Mouse (Mus musculus): Measurements from ENCODE around the gene Gm28308. TPM values are rescaled to one million over a fixed set of nuclear protein-coding genes. Genes with fewer than 3 reads are reported as not detected.

Gm28308 gene
- not detected in 2 replicates for polyA plus RNA-seq (2012; rRNA removed)

DNA sequence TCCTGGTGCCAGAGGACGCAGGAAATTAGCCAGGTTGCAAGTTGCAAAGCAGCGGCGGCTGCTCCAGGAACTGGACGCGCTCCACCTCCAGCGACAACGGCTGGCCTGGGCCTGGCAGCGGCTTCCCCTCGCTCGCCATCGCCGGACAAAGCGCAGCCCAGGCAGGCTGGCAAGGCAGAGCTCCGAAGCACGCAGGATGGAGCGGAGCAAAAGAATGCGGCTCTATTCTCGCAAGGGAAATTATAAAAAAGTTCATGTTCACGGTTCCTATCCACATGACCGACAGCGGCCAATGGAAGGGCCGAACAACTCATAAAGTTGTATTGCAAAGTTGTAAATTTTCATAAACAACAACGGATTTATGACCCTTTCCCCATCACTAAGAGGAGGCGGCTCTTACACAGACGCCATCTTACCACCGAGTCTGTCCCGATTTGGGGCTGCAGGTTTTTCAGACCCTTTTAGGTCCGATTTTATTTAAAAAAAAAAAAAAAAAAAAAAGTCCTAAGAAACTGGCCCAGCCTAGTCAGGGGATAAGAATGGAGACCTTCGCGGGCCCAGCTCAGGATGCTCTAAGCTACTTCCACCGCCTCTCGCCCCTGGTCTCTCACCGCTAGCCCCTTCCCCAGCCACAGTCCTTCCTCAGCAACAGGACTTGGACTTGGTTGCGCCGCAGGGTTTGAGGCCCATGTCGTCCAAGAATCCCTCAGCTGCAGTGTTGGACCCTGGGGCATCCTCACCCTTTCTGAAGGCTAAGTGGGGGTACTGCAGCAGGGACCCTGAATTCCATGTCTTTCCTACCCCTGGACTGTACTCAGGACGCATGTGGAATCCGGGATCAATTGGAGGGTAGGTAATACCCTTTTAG, at the start of gene Gm28308, which contains the start of gene Hoxa3:
Gm28308 (minus strand) TSS at position 221 of the 868 bp plus-strand sequence.
Hoxa3 (minus strand) TSS at position 218 of the 868 bp plus-strand sequence.
- Histone ChIP-seq H3K36me3 (ENCODE audit: control insufficient read depth, insufficient read depth, low read length) (no peaks in the 10 kb centered on the region), H3K4me3 (ENCODE audit: extremely low read depth, insufficient read depth, insufficient read length) (peak within 1 kb of the TSS; percentile 54), H3K27ac (ENCODE audit: insufficient read depth, low read length) (no peak within 1 kb of the TSS), H3K27me3 (ENCODE audit: control insufficient read depth, insufficient read depth, low read length) (peaks cover 40% of the 10 kb centered on the region), H3K4me1 (ENCODE audit: control insufficient read depth, insufficient read depth, insufficient read length) (peaks cover 15% of the 10 kb centered on the region)
- WGBS = 4% methylated on average over 38 of the region's 38 CpGs
- DNase-seq (ENCODE audit: low read depth in 1 of 2, low spot score in 2 of 2) = no peak
- no peak for TF ChIP-seq POLR2A (IDR thresholded peaks at IDR 0.05; ENCODE audit: low read depth, low read length)
- no peak for TF ChIP-seq CTCF (IDR thresholded peaks at IDR 0.05; ENCODE audit: extremely low read depth, insufficient read depth, insufficient read length, insufficient replicate concordance)

DNA sequence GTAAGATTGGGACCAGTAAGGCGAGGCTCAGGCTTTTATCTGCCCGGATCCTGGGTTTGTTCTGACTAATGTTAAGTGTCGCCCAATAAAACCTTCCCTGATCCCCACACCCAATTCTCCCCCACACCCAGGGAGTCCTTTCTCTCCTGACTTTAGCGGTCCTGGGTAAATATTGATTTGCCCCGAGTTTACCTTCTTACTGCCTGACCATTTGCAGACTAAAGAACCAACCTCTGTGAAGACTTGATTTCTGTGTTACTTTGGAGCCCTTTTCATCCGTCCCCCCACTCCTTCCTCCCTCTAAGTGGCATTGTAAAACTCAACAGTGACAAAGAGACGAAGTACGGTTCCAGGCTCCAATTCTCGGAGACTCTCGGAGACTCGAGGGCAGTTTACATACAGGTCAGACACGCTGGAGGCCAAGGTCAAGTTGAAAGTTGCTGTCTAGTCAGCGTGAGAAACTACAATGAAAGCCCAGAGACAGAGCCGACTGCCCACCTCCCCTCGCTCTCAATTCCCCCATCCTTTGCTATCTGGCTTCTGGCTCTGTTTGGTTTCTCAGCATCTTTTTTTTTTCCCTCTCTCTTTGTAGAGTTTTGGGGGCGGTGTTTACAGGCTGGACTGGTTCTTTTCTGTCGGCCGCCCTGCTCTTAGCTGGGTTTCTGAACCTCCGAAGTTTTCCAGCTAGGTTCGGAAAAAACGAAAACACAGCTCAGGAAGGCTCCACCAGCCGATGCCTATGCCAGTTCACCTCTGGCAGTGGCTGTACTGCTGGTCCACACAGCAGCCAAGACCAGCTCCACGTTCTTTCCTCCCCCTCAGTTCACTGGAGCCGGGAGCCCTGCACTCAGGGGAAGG, 49.6 kb upstream of the Gm28308 start:
- Histone ChIP-seq H3K27ac (ENCODE audit: insufficient read depth, low read length) (no peak overlapping the region), H3K36me3 (ENCODE audit: control insufficient read depth, insufficient read depth, low read length) (no peaks in the 10 kb centered on the region), H3K4me1 (ENCODE audit: control insufficient read depth, insufficient read depth, insufficient read length) (peaks cover 4% of the 10 kb centered on the region), H3K27me3 (ENCODE audit: control insufficient read depth, insufficient read depth, low read length) (peaks cover 55% of the 10 kb centered on the region), H3K4me3 (ENCODE audit: extremely low read depth, insufficient read depth, insufficient read length) (no peak overlapping the region)
- no peak for DNase-seq (ENCODE audit: low read depth in 1 of 2, low spot score in 2 of 2)
- WGBS = 7% methylated on average over 24 of the region's 24 CpGs
- no peak for TF ChIP-seq POLR2A (IDR thresholded peaks at IDR 0.05; ENCODE audit: low read depth, low read length)
- TF ChIP-seq CTCF (IDR thresholded peaks at IDR 0.05; ENCODE audit: extremely low read depth, insufficient read depth, insufficient read length, insufficient replicate concordance) = no peak

DNA sequence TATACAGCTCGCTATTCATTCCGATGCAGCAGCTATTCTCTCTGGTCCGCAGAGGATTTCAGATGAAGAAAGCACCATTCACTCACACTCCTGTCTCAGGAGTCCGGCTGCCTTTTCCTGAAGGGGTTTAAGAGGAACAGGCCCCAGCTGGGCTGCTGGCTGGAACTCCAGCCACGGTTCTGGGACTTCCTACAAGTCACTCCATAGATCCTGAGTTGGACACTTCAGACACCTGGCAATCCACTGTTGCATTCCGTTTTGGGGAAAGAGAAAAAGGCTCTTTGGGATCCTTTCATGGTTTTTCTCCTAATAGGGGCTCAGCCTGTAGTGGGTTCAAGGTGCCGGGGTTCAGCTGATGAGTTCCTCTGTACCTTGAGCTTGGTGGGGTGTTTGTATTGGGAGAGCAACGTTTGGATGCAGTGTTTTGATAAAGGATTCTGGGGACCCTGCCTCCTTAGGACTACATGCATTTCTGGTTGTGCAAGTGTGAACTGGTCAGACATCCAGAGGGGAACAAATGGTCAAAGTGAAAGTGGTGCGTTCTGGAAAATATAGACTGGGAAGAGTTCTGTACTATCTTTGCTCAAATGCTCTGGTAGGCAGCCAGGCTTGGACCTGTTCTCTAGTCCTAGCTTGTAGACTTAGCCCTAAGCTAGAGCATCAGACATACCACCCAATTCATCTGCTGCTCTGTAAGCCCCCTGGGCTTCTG, 48.8 kb upstream of the Gm28308 start:
- peaks cover 4% of the 10 kb centered on the region for H3K4me1 ChIP-seq (ENCODE audit: control insufficient read depth, insufficient read depth, insufficient read length)
- no peaks in the 10 kb centered on the region for H3K36me3 ChIP-seq (ENCODE audit: control insufficient read depth, insufficient read depth, low read length)
- H3K4me3 ChIP-seq (ENCODE audit: extremely low read depth, insufficient read depth, insufficient read length) = no peak overlapping the region
- peaks cover 55% of the 10 kb centered on the region for H3K27me3 ChIP-seq (ENCODE audit: control insufficient read depth, insufficient read depth, low read length)
- TF ChIP-seq CTCF (IDR thresholded peaks at IDR 0.05; ENCODE audit: extremely low read depth, insufficient read depth, insufficient read length, insufficient replicate concordance) = no peak
- TF ChIP-seq POLR2A (IDR thresholded peaks at IDR 0.05; ENCODE audit: low read depth, low read length) = no peak
- 7% methylated on average over 9 of the region's 9 CpGs for WGBS
- no peak for DNase-seq (ENCODE audit: low read depth in 1 of 2, low spot score in 2 of 2)
- no peak overlapping the region for H3K27ac ChIP-seq (ENCODE audit: insufficient read depth, low read length)

DNA sequence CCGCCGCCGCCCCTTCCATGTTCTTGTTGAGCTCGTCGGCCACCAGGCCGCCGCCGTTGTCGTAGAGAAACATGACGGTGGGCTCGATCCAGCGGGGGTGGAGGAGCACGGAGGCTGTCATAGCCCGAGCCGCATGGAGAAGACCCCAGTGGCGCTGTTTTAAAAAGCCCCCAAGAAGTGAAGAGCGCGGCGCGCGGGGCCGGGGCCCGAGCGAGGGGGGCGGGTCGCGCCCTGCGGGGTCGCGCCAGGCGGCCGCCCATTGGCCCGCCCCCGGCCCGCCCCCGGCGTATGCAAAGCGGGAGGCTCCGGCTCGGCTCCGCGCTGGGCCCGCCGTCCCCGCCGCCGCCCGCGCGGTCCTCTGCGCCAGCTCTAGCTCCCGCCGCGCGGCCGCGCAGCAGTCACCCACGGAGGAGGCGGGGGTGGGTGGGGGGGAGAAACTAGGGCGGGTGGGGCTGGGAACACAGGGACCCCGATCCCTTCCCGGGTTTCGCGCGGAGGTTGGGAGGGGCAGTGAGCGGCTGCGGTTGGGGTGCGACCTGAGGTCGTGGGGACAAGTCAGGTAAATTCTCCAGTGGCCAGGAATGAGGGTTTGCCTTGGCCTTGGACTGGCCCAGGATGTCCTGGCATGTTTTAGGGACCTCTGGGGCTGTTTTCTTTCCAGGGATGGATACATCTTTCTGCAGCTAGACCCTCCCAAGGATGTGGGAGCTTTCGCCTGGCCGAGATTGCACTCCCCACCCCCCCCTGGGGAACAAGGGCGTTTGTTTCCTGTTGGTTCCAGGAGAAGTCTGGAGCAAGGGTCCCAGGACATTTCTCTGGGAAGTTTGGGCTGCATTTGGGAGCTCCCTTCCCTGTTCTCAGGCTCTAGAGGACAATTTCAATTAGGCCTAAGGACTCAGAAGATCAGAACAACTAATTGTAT, 47.8 kb upstream of the Gm28308 start, which contains the start of gene Hoxa13:
Hoxa13 (minus strand) TSS at position 227 of the 922 bp plus-strand sequence.
- Histone ChIP-seq H3K36me3 (ENCODE audit: control insufficient read depth, insufficient read depth, low read length) (no peaks in the 10 kb centered on the region), H3K27me3 (ENCODE audit: control insufficient read depth, insufficient read depth, low read length) (peaks cover 49% of the 10 kb centered on the region), H3K4me3 (ENCODE audit: extremely low read depth, insufficient read depth, insufficient read length) (peak within 1 kb of the TSS; percentile 57), H3K27ac (ENCODE audit: insufficient read depth, low read length) (no peak within 1 kb of the TSS), H3K4me1 (ENCODE audit: control insufficient read depth, insufficient read depth, insufficient read length) (peaks cover 4% of the 10 kb centered on the region)
- TF ChIP-seq CTCF (IDR thresholded peaks at IDR 0.05; ENCODE audit: extremely low read depth, insufficient read depth, insufficient read length, insufficient replicate concordance) = no peak
- TF ChIP-seq POLR2A (IDR thresholded peaks at IDR 0.05; ENCODE audit: low read depth, low read length) = no peak
- no peak for DNase-seq (ENCODE audit: low read depth in 1 of 2, low spot score in 2 of 2)
- WGBS = 3% methylated on average over 44 of the region's 72 CpGs

DNA sequence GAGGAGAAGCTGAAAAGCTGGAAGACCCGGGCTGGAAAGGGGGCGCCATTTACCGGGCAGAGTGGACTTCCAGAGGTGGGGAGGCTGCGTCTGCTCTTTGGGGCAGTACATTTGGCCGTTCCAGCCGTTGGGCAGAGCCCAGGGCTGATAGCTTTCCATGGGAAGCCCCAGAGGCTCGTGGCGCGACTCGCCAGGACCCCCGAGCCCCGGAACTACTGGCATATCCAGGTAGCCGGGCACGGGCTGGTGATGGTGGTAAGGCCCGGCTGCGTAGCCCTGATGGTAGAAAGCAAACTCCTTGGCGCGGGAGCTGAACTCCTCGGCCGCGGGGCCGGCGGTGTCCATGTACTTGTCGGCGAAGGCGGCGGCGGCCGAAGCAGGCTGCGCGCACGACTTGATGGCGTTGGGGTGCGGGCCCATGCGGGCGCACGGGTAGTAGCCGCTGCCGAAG, 46.7 kb upstream of the Gm28308 start:
- 3% methylated on average over 39 of the region's 39 CpGs for WGBS
- no peaks in the 10 kb centered on the region for H3K36me3 ChIP-seq (ENCODE audit: control insufficient read depth, insufficient read depth, low read length)
- peak overlapping the region; percentile 34; the same call in 1 of the 2 replicates for H3K4me3 ChIP-seq (ENCODE audit: extremely low read depth, insufficient read depth, insufficient read length)
- no peak overlapping the region for H3K27ac ChIP-seq (ENCODE audit: insufficient read depth, low read length)
- TF ChIP-seq POLR2A (IDR thresholded peaks at IDR 0.05; ENCODE audit: low read depth, low read length) = no peak
- TF ChIP-seq CTCF (IDR thresholded peaks at IDR 0.05; ENCODE audit: extremely low read depth, insufficient read depth, insufficient read length, insufficient replicate concordance) = no peak
- H3K4me1 ChIP-seq (ENCODE audit: control insufficient read depth, insufficient read depth, insufficient read length) = peaks cover 4% of the 10 kb centered on the region
- DNase-seq (ENCODE audit: low read depth in 1 of 2, low spot score in 2 of 2) = no peak
- H3K27me3 ChIP-seq (ENCODE audit: control insufficient read depth, insufficient read depth, low read length) = peaks cover 42% of the 10 kb centered on the region
